Mouse (Mus musculus): Measurements from ENCODE around the gene Sel1l2.
"Not testable (repeated sequence)": the region's sequence is repeated elsewhere in the genome, so short reads cannot be mapped to it uniquely, and the experiment has no call there.

Gene Sel1l2

DNA sequence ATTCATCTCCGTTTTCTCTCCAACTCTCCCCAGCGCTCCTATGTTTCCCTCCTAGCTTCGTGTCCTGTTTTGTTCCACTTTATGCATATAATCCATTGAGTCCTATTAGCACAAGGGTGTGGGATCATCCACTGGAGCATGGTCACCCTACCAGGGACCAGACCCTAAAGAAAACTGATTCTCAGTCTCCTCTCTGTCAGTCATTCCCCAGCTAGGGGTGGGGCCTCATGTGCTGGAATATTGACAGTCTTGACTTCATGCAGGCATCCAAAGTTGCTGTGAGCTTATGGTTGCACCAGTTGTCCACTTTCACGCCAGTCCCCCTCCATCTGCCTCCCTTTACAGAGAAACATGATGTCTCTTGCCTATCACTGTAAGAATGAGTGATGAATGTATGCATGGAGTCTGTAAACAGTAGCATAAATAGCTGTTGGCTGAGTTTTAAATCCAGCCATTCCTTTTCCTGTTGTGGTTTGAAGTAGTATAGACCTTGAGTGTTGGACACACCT, 174.9 kb downstream of the Sel1l2 start:
- DNase-seq: no peak

GRCm38 (mm10) chr2:140203756-140204155, 185.8 kb downstream of the Sel1l2 start:
- DNase-seq: no peak

DNA sequence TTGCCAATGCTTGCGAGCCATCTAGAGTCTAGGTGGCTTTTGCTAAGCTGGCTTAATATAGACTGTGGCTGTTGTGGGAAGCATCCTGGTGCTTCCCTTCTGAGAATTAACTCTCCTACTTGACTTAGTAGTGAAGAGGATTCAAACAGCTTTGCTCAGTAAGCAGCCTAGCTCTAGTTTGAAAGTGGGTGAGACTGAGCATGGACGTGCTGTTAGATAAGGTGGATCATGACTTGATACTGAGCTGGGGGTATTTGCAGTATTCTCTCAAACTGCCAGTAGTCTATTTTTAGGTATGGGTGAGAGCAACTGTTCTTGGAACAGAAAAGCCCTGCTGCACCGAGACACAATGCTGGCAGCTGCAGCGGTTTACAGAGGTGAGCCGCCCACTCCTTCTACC, 186.9 kb downstream of the Sel1l2 start:
- DNase-seq: no peak

DNA sequence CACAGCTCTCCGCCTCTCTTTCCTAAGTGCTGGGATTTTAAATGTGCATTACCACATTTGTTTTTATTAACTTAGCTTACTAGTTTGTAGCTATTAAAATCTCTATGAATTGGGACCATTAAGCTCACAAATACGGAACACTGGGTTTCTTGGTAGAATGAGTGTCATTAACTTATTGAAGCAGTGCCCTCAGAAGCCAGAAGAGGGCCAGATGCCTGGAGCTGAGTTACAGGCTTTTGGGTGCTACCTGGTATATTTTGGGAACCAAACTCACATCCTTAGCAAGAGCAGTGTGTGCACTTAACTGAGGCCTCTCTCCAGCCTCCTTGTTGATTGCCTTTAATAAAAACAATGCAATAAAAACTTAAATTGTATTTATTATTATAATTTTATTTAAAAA, 188.8 kb downstream of the Sel1l2 start:
- DNase-seq: no peak

GRCm38 (mm10) chr2:140185685-140186210, 203.8 kb downstream of the Sel1l2 start:
- DNase-seq: not testable (repeated sequence)

Measured in spleen, adult 18-20 months (tissue).